Mouse (Mus musculus) bone marrow macrophage, adult 2 months (primary cell): Measurements from ENCODE around the gene Sertad2.

Experiments
- CTCF ChIP-seq: IDR thresholded peaks from 2 replicates; pipeline ENCODE4 v1.5.1; 2012; ENCODE audit warnings: low read depth, mild to moderate bottlenecking, low read length, moderate library complexity
- POLR2A ChIP-seq: IDR thresholded peaks from 2 replicates; pipeline ENCODE4 v1.6.1; 2012; ENCODE audit warnings: mild to moderate bottlenecking, low read depth, low read length, borderline replicate concordance

DNA sequence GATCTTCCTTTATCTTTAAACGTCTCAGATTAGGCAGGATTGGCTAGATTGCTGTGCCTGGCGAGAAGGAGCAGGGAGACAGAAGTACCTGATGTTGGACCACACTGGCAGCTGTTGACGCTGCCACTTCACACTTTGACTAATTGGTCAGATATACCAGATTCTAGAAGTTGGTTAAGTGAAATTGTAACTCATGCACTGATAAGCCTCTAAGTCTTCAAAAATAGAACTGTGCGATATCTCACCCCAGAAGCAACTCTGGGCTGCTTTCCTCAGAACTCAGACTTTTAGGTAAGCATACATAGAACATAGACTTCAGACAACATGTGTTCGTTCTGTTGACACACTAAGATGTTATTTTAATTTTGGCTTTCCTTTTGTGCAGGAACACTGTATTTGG lies 86.6 kb downstream of the Sertad2 start:
- TF ChIP-seq CTCF (no peak), POLR2A (no peak)
